Mouse (Mus musculus): ENCODE data around the gene Igfbp5. TPM values are rescaled to one million over a fixed set of nuclear protein-coding genes. Genes with fewer than 3 reads are reported as not detected.

The Igfbp5 gene
- polyA plus RNA-seq, 1 experiment from 2014 or later = 65.4 TPM

DNA sequence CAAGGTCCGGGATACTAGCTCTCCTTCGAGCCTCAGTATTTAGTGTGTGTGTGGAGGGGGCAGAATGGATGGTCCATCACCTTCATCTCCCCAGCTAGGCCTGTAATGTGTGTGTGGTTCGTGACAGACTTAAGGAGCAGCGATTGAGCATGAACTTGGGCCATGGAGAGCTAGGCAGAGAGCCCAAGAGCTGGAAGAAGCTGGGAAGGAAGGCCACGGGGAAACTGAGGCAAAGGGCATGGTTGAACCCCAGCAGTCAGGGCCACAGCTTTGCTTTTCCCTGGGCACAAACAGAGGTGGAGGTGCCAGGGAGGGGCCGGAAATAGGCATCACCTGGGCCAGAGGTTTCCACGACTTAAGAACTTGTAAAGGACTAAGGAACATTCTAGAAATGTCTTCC lies 17.5 kb downstream of the Igfbp5 start:
- H3K4me1 ChIP-seq (ENCODE audit: control insufficient read depth, insufficient read depth, low read length) = no peaks in the 10 kb centered on the region
- WGBS = 87% methylated on average over 7 of the region's 7 CpGs
- H3K36me3 ChIP-seq (ENCODE audit: control insufficient read depth, insufficient read depth, low read length) = peaks cover 2% of the 10 kb centered on the region
- ATAC-seq (ENCODE audit: insufficient read depth, low FRiP score, low TSS enrichment) = no peak
- DNase-seq (ENCODE audit: low spot score) = no peak
- no peaks in the 10 kb centered on the region for H3K9me3 ChIP-seq (ENCODE audit: control insufficient read depth, low read length)
- H3K9ac ChIP-seq (ENCODE audit: low read length) = no peak overlapping the region
- H3K27me3 ChIP-seq (ENCODE audit: control insufficient read depth, insufficient read depth, low read length) = no peaks in the 10 kb centered on the region
- H3K4me2 ChIP-seq (ENCODE audit: low read depth) = no peak overlapping the region
- H3K27ac ChIP-seq (ENCODE audit: low read depth, low read length) = no peak overlapping the region
- no peak overlapping the region for H3K4me3 ChIP-seq (ENCODE audit: low read depth, low read length)

- Histone ChIP-seq H3K27ac (ENCODE audit: low read depth, low read length) (no peak overlapping the region), H3K27me3 (ENCODE audit: control insufficient read depth, insufficient read depth, low read length) (no peaks in the 10 kb centered on the region), H3K9ac (ENCODE audit: low read length) (no peak overlapping the region), H3K36me3 (ENCODE audit: control insufficient read depth, insufficient read depth, low read length) (peaks cover 5% of the 10 kb centered on the region), H3K4me2 (ENCODE audit: low read depth) (no peak overlapping the region), H3K4me1 (ENCODE audit: control insufficient read depth, insufficient read depth, low read length) (no peaks in the 10 kb centered on the region), H3K4me3 (ENCODE audit: low read depth, low read length) (no peak overlapping the region), H3K9me3 (ENCODE audit: control insufficient read depth, low read length) (no peaks in the 10 kb centered on the region)
- DNase-seq (ENCODE audit: low spot score) (no peak), ATAC-seq (ENCODE audit: insufficient read depth, low FRiP score, low TSS enrichment) (no peak)
- WGBS = 84% methylated on average over 19 of the region's 19 CpGs
These were observed 18.3 kb downstream of the Igfbp5 start for GRCm38 (mm10) chr1:72856209-72856909.

DNA sequence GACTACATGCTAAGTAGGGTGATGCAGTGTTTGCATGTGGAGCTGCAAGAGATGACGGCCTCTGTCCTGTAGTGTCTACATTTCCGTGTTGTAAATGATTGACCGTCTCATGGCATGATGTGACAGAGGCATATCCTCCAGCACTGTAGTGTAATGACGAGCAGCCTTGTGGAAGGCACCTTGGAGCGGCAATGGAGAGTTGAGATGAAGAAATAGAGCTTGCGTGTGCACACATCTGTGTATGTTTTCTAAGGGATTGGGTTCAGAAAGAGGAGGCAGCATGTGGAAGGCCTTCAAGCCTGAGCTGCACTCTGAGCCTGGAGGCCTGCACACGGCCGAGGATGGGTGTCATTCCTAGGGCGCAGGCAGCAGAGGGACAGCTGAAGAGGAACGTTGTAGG lies 19.0 kb downstream of the Igfbp5 start:
- 89% methylated on average over 10 of the region's 10 CpGs for WGBS
- DNase-seq (ENCODE audit: low spot score) (no peak), ATAC-seq (ENCODE audit: insufficient read depth, low FRiP score, low TSS enrichment) (no peak)

DNA sequence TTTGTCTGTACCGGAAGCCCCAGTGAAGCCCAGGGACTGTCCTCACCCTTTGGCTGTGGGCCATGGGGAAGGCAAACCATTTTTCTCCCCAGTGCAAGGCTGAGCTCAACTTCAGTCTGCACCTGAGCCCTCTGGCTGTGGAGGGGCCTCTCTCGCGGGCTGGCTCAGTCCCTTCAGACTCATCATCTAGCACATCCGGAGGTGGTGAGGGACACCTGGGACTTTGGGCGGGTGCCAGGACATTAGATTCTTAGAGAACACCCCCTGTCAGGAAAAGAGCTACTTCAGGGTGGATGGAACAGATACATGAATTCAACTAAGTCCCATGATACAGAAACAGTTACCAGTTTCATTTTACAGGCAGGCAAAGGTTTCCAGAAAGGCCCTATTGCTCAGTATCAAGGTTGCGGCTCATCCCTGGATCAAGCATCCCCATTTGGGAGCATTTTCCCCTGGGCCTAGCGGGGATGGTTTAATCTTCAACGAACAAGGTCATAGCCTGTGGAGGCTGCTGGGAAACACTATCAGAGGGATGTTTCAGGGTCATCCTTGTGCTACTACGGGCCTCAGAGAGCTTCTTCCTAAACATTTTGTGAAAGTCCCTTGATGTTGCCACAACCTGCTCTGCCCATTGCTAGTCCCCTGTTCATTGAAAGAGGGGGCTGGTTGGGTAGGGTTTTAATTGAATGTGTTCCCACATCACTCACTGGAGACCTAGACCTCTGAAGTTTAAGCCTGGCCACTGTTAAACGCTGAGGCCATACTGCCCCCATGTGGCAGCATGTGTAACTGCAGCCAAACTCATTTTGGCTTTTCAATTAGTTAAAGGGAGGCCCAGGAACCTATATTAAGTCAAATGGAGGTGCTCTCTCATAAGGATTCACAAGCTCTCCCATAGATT lies 20.1 kb downstream of the Igfbp5 start:
- ATAC-seq (ENCODE audit: insufficient read depth, low FRiP score, low TSS enrichment) (no peak), DNase-seq (ENCODE audit: low spot score) (peak; percentile 61)
- H3K4me1 ChIP-seq (ENCODE audit: control insufficient read depth, insufficient read depth, low read length) = no peaks in the 10 kb centered on the region
- peaks cover 7% of the 10 kb centered on the region for H3K36me3 ChIP-seq (ENCODE audit: control insufficient read depth, insufficient read depth, low read length)
- no peak overlapping the region for H3K27ac ChIP-seq (ENCODE audit: low read depth, low read length)
- H3K4me3 ChIP-seq (ENCODE audit: low read depth, low read length) = no peak overlapping the region
- WGBS = 57% methylated on average over 10 of the region's 10 CpGs
- H3K4me2 ChIP-seq (ENCODE audit: low read depth) = no peak overlapping the region
- no peaks in the 10 kb centered on the region for H3K9me3 ChIP-seq (ENCODE audit: control insufficient read depth, low read length)
- H3K27me3 ChIP-seq (ENCODE audit: control insufficient read depth, insufficient read depth, low read length) = no peaks in the 10 kb centered on the region
- no peak overlapping the region for H3K9ac ChIP-seq (ENCODE audit: low read length)

More for the DNA sequence above, 19.0 kb downstream of the Igfbp5 start:
- Histone ChIP-seq H3K36me3 (ENCODE audit: control insufficient read depth, insufficient read depth, low read length) (peaks cover 5% of the 10 kb centered on the region), H3K9me3 (ENCODE audit: control insufficient read depth, low read length) (no peaks in the 10 kb centered on the region), H3K4me2 (ENCODE audit: low read depth) (no peak overlapping the region), H3K9ac (ENCODE audit: low read length) (no peak overlapping the region), H3K4me3 (ENCODE audit: low read depth, low read length) (no peak overlapping the region), H3K4me1 (ENCODE audit: control insufficient read depth, insufficient read depth, low read length) (no peaks in the 10 kb centered on the region), H3K27me3 (ENCODE audit: control insufficient read depth, insufficient read depth, low read length) (no peaks in the 10 kb centered on the region), H3K27ac (ENCODE audit: low read depth, low read length) (no peak overlapping the region)

DNA sequence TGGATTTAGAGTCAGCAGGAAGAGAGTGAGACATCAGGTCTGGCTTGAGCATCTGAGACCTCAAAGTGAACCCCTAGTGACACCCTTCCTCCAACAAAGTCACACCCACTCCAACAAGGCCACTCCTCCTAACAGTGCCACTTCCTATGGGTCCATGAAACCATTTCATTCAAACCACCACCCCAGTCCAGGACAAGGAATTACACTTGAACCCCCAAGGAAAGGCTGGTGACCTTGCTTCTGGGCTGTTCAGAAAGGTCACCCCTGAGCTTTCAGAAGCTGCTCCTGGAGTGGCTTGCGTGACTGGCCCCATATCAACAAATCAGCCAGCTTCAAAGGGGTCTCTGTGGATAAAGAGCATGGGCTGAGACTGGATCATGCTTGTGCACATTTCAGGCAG lies 20.9 kb downstream of the Igfbp5 start:
- Histone ChIP-seq H3K9me3 (ENCODE audit: control insufficient read depth, low read length) (no peaks in the 10 kb centered on the region), H3K36me3 (ENCODE audit: control insufficient read depth, insufficient read depth, low read length) (peaks cover 7% of the 10 kb centered on the region), H3K4me3 (ENCODE audit: low read depth, low read length) (no peak overlapping the region), H3K27ac (ENCODE audit: low read depth, low read length) (no peak overlapping the region), H3K4me1 (ENCODE audit: control insufficient read depth, insufficient read depth, low read length) (no peaks in the 10 kb centered on the region), H3K9ac (ENCODE audit: low read length) (no peak overlapping the region), H3K4me2 (ENCODE audit: low read depth) (no peak overlapping the region), H3K27me3 (ENCODE audit: control insufficient read depth, insufficient read depth, low read length) (no peaks in the 10 kb centered on the region)
- no peak for ATAC-seq (ENCODE audit: insufficient read depth, low FRiP score, low TSS enrichment)
- WGBS = 79% methylated on average over 1 of the region's 1 CpGs
- no peak for DNase-seq (ENCODE audit: low spot score)

GRCm38 (mm10) chr1:72849037-72849436 lies 25.6 kb downstream of the Igfbp5 start:
- H3K9me3 ChIP-seq (ENCODE audit: control insufficient read depth, low read length) = no peaks in the 10 kb centered on the region
- no peak overlapping the region for H3K27ac ChIP-seq (ENCODE audit: low read depth, low read length)
- H3K4me3 ChIP-seq (ENCODE audit: low read depth, low read length) = no peak overlapping the region
- H3K9ac ChIP-seq (ENCODE audit: low read length) = no peak overlapping the region
- no peak for DNase-seq (ENCODE audit: low spot score)
- no peaks in the 10 kb centered on the region for H3K4me1 ChIP-seq (ENCODE audit: control insufficient read depth, insufficient read depth, low read length)
- H3K4me2 ChIP-seq (ENCODE audit: low read depth) = no peak overlapping the region
- ATAC-seq (ENCODE audit: insufficient read depth, low FRiP score, low TSS enrichment) = no peak
- no peaks in the 10 kb centered on the region for H3K27me3 ChIP-seq (ENCODE audit: control insufficient read depth, insufficient read depth, low read length)
- peaks cover 7% of the 10 kb centered on the region for H3K36me3 ChIP-seq (ENCODE audit: control insufficient read depth, insufficient read depth, low read length)
- 92% methylated on average over 8 of the region's 8 CpGs for WGBS

- DNase-seq (ENCODE audit: low spot score) (no peak), ATAC-seq (ENCODE audit: insufficient read depth, low FRiP score, low TSS enrichment) (no peak)
- Histone ChIP-seq H3K9ac (ENCODE audit: low read length) (no peak overlapping the region), H3K27ac (ENCODE audit: low read depth, low read length) (no peak overlapping the region), H3K9me3 (ENCODE audit: control insufficient read depth, low read length) (no peaks in the 10 kb centered on the region), H3K27me3 (ENCODE audit: control insufficient read depth, insufficient read depth, low read length) (no peaks in the 10 kb centered on the region), H3K36me3 (ENCODE audit: control insufficient read depth, insufficient read depth, low read length) (peaks cover 7% of the 10 kb centered on the region), H3K4me3 (ENCODE audit: low read depth, low read length) (no peak overlapping the region), H3K4me1 (ENCODE audit: control insufficient read depth, insufficient read depth, low read length) (no peaks in the 10 kb centered on the region), H3K4me2 (ENCODE audit: low read depth) (no peak overlapping the region)
- WGBS = 78% methylated on average over 4 of the region's 4 CpGs
These were observed 26.8 kb downstream of the Igfbp5 start for GRCm38 (mm10) chr1:72847849-72848380.

GRCm38 (mm10) chr1:72844675-72845074 lies 30.0 kb downstream of the Igfbp5 start:
- DNase-seq (ENCODE audit: low spot score) (no peak), ATAC-seq (ENCODE audit: insufficient read depth, low FRiP score, low TSS enrichment) (no peak)
- H3K9ac ChIP-seq (ENCODE audit: low read length) = no peak overlapping the region
- no peaks in the 10 kb centered on the region for H3K4me1 ChIP-seq (ENCODE audit: control insufficient read depth, insufficient read depth, low read length)
- 93% methylated on average over 6 of the region's 6 CpGs for WGBS
- H3K27ac ChIP-seq (ENCODE audit: low read depth, low read length) = no peak overlapping the region
- H3K4me3 ChIP-seq (ENCODE audit: low read depth, low read length) = no peak overlapping the region
- H3K36me3 ChIP-seq (ENCODE audit: control insufficient read depth, insufficient read depth, low read length) = no peaks in the 10 kb centered on the region; the same call in 1 of the 2 replicates
- H3K9me3 ChIP-seq (ENCODE audit: control insufficient read depth, low read length) = no peaks in the 10 kb centered on the region
- H3K27me3 ChIP-seq (ENCODE audit: control insufficient read depth, insufficient read depth, low read length) = no peaks in the 10 kb centered on the region
- no peak overlapping the region for H3K4me2 ChIP-seq (ENCODE audit: low read depth)
